Mouse (Mus musculus) c-Kit-negative CD71-positive TER-119-positive erythroid progenitor cells, embryonic 14.5 days (primary cell): ENCODE measurements around the gene RPS10-NUDT3.

Source experiments
- DNase-seq: peaks from one replicate; pipeline ENCODE4 v3.0.0-alpha.2; 2013; ENCODE audit warnings: low read depth, low spot score

RPS10-NUDT3 gene

GRCm38 (mm10) chr17:27611519-27611884 is 23.5 kb downstream of the RPS10-NUDT3 start:
- no peak for DNase-seq

GRCm38 (mm10) chr17:27610679-27611518 is 24.1 kb downstream of the RPS10-NUDT3 start:
- no peak for DNase-seq

- no peak for DNase-seq
Measured at GRCm38 (mm10) chr17:27609576-27609975, 25.4 kb downstream of the RPS10-NUDT3 start.

GRCm38 (mm10) chr17:27603522-27604234 is 31.3 kb downstream of the RPS10-NUDT3 start:
- no peak for DNase-seq

- DNase-seq, result no peak
Measured at GRCm38 (mm10) chr17:27603036-27603435, 32.0 kb downstream of the RPS10-NUDT3 start.

DNA sequence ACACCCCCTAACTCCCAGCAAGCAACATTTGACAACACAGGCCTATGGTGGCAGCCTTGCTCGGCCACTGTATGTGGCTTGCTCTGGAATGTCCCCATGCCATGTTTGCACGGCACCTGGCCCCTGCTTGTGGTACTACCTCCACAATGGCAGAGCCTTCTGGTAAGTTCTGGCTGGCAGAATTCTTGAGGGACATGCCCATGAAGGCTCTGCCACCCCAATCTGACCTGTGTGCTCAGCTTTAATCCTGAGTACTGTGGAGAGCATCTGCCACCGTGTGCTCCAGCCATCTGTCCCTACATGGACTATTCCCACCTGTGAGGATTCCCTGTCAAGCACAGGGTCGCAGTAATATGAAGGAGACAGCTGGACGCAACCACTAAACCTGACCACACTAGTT is 34.2 kb downstream of the RPS10-NUDT3 start:
- no peak for DNase-seq

GRCm38 (mm10) chr17:27600286-27600685 is 34.7 kb downstream of the RPS10-NUDT3 start:
- DNase-seq, result no peak

DNA sequence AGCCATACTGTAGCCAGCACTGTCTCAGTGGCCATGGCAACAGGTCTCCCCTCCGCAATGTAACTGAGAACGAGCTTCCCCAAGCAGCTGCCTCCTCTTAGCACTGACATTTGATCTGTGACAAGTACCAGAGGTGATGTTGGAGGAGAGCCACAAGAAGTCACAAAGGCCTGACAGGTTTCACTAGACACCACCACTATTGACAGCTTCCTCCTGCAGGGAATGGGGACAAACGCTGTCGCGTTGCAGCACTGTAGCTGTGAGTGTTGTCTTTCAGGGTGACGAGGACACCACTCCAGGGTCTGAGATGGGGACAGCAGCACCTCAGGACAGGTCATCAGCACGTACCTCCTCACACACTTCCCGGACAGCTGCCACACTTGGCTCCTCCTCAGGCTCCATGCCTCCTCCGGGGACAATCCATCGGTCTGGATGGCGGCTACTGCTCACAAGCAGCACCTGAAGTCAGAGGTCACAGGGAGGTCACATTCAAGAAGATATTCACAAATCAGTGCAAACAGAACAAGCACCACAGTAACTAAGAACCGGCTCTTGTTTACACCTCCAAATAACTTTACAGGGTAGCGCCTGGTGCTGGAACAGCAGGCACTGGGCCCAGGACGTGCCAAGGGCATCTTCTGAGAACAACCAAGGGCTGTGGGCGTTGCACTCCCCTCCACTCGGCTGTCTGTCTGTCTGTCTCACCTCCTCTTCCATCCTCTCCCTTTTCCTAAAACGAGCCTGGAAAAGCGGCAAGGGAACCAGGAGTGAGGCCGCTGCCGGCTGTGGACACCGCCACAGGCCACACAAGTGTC is 38.4 kb downstream of the RPS10-NUDT3 start:
- no peak for DNase-seq

GRCm38 (mm10) chr17:27595659-27596375 is 39.2 kb downstream of the RPS10-NUDT3 start:
- DNase-seq, result no peak

- DNase-seq, result no peak
Measured at GRCm38 (mm10) chr17:27592565-27592910, 42.5 kb downstream of the RPS10-NUDT3 start.

GRCm38 (mm10) chr17:27591826-27592564 is 43.0 kb downstream of the RPS10-NUDT3 start:
- DNase-seq, result no peak

DNA sequence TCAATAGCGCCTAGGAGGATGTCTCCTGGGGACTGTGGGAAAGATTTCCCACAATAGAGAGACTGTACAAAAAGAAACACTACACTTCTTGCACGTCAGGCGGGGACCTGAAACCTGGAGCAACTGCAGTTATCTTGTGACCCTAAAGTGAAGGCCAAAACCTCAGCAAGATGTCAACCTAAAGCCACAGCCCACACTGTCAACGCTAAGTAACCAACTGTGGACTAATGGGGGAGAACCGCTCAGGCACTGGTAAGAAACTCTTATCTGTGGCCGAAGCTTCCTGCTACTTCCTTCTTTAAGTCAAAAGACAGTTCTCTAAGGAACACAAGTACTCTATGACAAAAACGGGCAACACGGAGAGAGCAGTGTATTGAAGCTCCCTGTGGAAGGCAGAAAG is 46.8 kb downstream of the RPS10-NUDT3 start:
- DNase-seq, result no peak

DNA sequence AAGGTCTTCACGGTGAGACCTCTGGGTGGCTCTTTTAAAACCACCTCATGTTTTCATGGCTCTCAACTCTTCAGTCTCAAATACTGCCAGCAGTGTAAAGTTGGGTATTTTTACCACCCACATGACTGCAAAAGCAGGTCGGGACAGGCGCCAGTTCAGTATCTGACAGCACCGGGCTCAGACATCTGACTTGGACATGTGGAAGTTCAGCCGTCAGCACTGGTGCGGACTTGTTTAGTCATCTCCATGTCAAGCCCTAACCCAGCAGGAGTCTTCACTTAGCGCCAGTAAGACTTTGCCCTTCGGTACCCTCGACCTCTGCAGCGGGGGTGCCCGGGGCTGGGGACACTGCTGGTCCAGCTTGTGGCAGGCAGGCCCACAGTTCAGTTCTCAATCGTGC is 47.8 kb downstream of the RPS10-NUDT3 start:
- DNase-seq, result no peak

DNA sequence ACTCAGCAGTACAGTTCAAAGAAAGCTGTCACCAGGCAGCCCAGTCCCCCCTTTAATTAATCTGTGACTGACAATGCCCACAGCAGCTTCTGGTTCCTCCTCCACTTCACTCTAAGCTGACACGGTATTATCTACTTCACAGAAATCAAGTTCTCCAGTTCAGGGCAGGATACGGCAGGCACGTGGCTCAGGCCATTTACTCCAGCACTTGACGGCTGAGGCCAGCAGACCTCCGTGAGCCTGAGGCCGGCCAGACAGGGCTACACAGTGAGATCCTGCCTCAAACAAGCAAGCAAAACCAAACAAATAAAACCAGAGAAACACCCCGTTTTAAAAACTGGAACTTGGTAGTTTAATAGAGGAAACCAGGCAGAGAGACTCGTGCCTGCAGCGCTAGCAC is 48.4 kb downstream of the RPS10-NUDT3 start:
- no peak for DNase-seq

- DNase-seq, result no peak
Measured at GRCm38 (mm10) chr17:27583185-27583894, 51.7 kb downstream of the RPS10-NUDT3 start.

- no peak for DNase-seq
Measured at GRCm38 (mm10) chr17:27580392-27581068, 54.5 kb downstream of the RPS10-NUDT3 start.

DNA sequence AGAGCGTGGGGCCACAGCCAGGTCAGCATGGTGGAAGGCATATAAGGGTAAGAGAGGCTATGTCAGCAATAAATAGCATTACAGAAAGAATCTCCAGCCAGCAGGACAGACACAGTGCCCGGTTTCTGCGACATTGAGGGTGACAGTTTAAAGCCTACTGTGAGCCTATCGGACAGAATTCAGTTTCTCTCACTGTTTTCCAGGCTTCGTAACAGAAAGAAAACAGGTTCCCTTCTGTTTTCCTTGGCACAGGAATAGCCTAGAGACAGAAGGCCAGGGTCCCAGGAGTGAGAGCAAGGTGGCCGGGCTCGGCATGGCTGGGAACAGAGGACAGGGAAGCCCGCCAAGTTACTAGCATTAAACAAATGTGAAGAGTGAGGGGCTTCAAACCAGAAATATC is 55.2 kb downstream of the RPS10-NUDT3 start:
- DNase-seq, result no peak

DNA sequence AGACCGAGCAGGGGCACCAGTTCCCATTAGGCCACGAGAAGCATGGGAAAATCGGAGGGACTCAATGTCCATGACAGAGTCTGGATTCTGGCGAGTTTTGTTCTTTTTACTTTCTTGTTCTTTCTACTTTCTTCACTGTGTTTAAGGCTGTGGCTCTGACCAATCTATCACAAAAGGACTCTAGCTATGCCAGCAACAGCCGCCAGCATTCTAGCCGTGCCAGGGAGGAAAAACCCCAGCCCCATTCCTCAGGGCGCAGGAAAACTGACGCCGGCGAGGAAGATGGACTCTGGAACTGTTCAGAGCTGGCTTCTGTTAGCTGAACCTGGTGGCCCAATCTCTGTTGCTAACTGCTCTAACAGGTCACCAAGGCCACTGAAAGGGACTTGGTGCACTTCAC is 56.5 kb downstream of the RPS10-NUDT3 start:
- DNase-seq, result no peak

DNA sequence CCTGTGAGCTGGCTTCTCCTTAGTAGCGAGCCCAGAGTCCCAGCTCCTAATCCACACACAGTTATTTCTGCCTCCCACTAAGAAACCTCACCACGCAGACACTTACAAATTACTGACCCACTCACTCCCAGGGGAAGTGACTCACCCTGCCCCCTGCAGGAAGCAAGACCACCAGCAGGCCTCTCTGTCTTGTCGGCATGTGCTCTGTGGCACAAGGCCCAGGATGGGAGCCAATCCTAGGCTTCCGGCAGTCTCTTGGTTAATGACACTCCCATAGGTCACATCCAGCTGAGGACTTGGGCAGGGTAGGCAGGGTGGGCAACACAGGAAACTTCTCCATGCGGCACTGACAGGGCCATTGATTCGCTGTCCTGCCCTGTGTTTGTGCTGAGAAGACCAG is 57.6 kb downstream of the RPS10-NUDT3 start:
- DNase-seq, result no peak

- no peak for DNase-seq
Measured at GRCm38 (mm10) chr17:27576056-27576455, 59.0 kb downstream of the RPS10-NUDT3 start.
